Mouse (Mus musculus) bone marrow, adult 2 months (tissue): Measurements from ENCODE around the gene Stard13.

Experiments
- CTCF ChIP-seq: fragments of 200-500 bp; IDR thresholded peaks from 2 replicates; pipeline ENCODE4 v1.5.1; 2011; ENCODE audit warnings: low read length, control low read depth; ENCODE audit not compliant: control insufficient read depth, insufficient read depth
- POLR2A ChIP-seq: fragments of 200-500 bp; IDR thresholded peaks from 2 replicates; pipeline ENCODE4 v1.6.1; 2011; ENCODE audit warnings: low read depth, mild to moderate bottlenecking, control low read depth, low read length, borderline replicate concordance; ENCODE audit not compliant: control insufficient read depth

DNA sequence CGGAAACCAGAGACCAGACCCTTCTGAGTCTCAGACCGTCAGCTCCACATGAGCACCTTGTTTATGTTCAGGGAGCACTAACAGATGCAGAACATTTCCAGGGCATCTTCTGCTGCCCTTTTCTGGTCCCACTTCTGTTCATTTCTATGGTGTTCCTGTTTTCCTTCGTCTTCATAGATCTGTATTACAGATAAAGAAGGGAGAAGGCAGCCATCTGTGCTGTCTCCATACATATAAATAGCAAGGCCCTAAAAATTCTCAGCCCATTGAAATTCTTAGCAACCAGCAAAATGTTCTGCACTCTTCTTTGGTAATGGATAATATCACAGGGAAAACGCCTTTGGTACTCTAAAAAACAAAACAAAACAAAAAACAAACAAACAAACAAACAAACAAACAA is 96.3 kb downstream of the Stard13 start:
- TF ChIP-seq CTCF (no peak), POLR2A (no peak)
